ENCODE assay signal across 15 mouse cellular contexts in genomic region chr3:116816674-116817215, GRCm38 (mm10).
"Had no signal": no experiment of that assay in that cellular context is flagged by ENCODE, and none has a peak within 500 bp of the region (broad histone marks: within the 10 kb centered on the region; RNA-seq: fewer than 3 reads in every experiment).

No protein-coding gene starts in this region.

- H3K4me2 ChIP-seq: limb, embryonic 13.5 days; liver, embryonic 13.5 days; neural tube, embryonic 15.5 days had no signal

- H3K27me3 ChIP-seq: limb, embryonic 13.5 days; liver, embryonic 13.5 days; neural tube, embryonic 15.5 days had no signal

- H3K27ac ChIP-seq: limb, embryonic 13.5 days; liver, embryonic 13.5 days; midbrain, embryonic 10.5 days; neural tube, embryonic 15.5 days had no signal

- H3K36me3 ChIP-seq: limb, embryonic 13.5 days; liver, embryonic 13.5 days; midbrain, embryonic 10.5 days; neural tube, embryonic 15.5 days had no signal

- H3K4me3 ChIP-seq: limb, embryonic 13.5 days; liver, embryonic 13.5 days; midbrain, embryonic 10.5 days; myocyte; neural tube, embryonic 15.5 days had no signal

- H3K9ac ChIP-seq: limb, embryonic 13.5 days; liver, embryonic 13.5 days; neural tube, embryonic 15.5 days had no signal

- DNase-seq: kidney, adult 11 months; kidney, adult 9 months; kidney, postnatal 14 days; left cerebral cortex, postnatal 4 days; liver, embryonic 13.5 days; lung, adult 2 months; lung, postnatal 36 days; midbrain, embryonic 14.5 days; right cerebral cortex, adult 18-20 months; right cerebral cortex, postnatal 25 days; thymus, postnatal 36 days had no signal

- H3K4me1 ChIP-seq: liver, embryonic 13.5 days; neural tube, embryonic 15.5 days had no signal

- H3K9me3 ChIP-seq: limb, embryonic 13.5 days; liver, embryonic 13.5 days; midbrain, embryonic 10.5 days; neural tube, embryonic 15.5 days had no signal
